Comparison of ENCODE assay signal across 8 mouse cellular contexts in the genomic region with DNA sequence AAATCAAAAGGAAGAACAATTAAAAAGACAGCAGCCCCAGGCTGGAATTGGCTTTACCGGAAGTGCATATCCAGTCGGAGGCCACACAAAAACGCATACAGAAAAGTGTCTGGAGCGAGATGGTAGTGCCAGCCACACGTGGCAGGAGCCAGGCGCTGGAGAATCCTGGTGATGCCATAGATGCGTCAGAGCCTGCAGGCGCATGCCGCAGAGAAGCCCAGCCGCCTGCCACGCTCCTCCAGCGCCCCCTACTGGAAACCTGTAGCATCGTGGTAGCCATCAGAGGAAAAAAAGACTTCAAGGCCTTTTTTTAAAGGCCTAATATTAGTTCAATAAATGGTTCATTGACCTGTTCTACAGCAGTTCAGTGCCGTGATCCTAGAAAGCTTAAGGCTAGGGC. TPM values are rescaled to one million over a fixed set of nuclear protein-coding genes. Genes with fewer than 3 reads are reported as not detected.
DNase-seq lines count a peak whose midpoint lies in the region; ATAC-seq and TF ChIP-seq lines count a peak whose summit lies in the region.

No protein-coding gene starts in this region.

- 0 out of 2 replicates have a peak, but pooled peaks have one; percentile 64 for ATAC-seq in forebrain, embryonic 11.5 days (replicated peaks; ENCODE audit: low FRiP score)

- WGBS in forebrain, embryonic 11.5 days: 11% methylated on average over 14 of the region's 14 CpGs

- H3K27ac ChIP-seq in forebrain, embryonic 11.5 days (ENCODE audit: low read depth, low read length): no peak overlapping the region
- H3K27ac ChIP-seq in layer of hippocampus, adult 2 months: peak overlapping the region; percentile 79

- H3K9ac ChIP-seq in forebrain, embryonic 11.5 days (ENCODE audit: low read length): no peak overlapping the region

- no peaks in the 10 kb centered on the region for H3K27me3 ChIP-seq in forebrain, embryonic 11.5 days (ENCODE audit: control insufficient read depth, insufficient read depth, low read length)

- no peaks in the 10 kb centered on the region; the same call in 1 of the 2 replicates for H3K9me3 ChIP-seq in forebrain, embryonic 11.5 days (ENCODE audit: control insufficient read depth, low read length)

- no peaks in the 10 kb centered on the region for H3K4me1 ChIP-seq in forebrain, embryonic 11.5 days (replicated peaks; ENCODE audit: control insufficient read depth, insufficient read depth, low read length)

- peak; percentile 75 to 79 for DNase-seq in CD8-positive naive resting alpha-beta T cell, adult 2 months (ENCODE audit: low read depth in 2 of 2, low spot score in 2 of 2)
- DNase-seq in c-Kit-positive CD71-negative TER-119-negative erythroid progenitor cells, embryonic 14.5 days (ENCODE audit: low read depth): peak; percentile 59
- peak; percentile 91 for DNase-seq in forebrain, embryonic 11.5 days (ENCODE audit: low spot score)
- DNase-seq in heart, postnatal 4 days: peak; percentile 86
- peak; percentile 84 to 93 for DNase-seq in layer of hippocampus, adult 2 months (ENCODE audit: low spot score in 2 of 2)
- peak; percentile 87 for DNase-seq in lung, postnatal 10 days
- DNase-seq in ovary, postnatal 36 days (ENCODE audit: low spot score): peak; percentile 73
- DNase-seq in thymus, postnatal 10 days (ENCODE audit: low spot score in 2 of 2): peak; percentile 58 to 90

- no peaks in the 10 kb centered on the region for H3K36me3 ChIP-seq in forebrain, embryonic 11.5 days (ENCODE audit: control insufficient read depth, insufficient read depth, low read length)

- no peak overlapping the region for H3K4me3 ChIP-seq in forebrain, embryonic 11.5 days (ENCODE audit: low read depth, low read length)
- H3K4me3 ChIP-seq in layer of hippocampus, adult 2 months: peak overlapping the region; percentile 33

- peak; percentile 100 for TF ChIP-seq CTCF in layer of hippocampus, adult 2 months (conservative IDR thresholded peaks at IDR 0.05)

- H3K4me2 ChIP-seq in forebrain, embryonic 11.5 days (ENCODE audit: low read depth, low read length, severe bottlenecking): no peak overlapping the region

RNA-seq across cellular contexts. Expression of a gene that starts 10.0 kb away (rescaled TPM):
- polyA plus RNA-seq in forebrain, embryonic 11.5 days (2014; fragmentation: Nextera tagmentation; extraction: Ambion mirVana): 8.3 and 9.9 TPM in 2 replicates
- 1 to 10 TPM; 2.6 to 4.2 TPM for total RNA-seq in heart, postnatal 4 days (2021)
- 1 to 10 TPM in 1 of 2 experiments, under 1 TPM in 1; 0.98 to 1.4 TPM for total RNA-seq in layer of hippocampus, adult 2 months (2021)

RNA-seq across cellular contexts. Expression of a gene that starts 15.0 kb away (rescaled TPM):
- polyA plus RNA-seq in forebrain, embryonic 11.5 days (2014; fragmentation: Nextera tagmentation; extraction: Ambion mirVana): 116 and 131 TPM in 2 replicates
- 10 to 100 TPM; 44.5 to 45.9 TPM for total RNA-seq in heart, postnatal 4 days (2021)
- total RNA-seq in layer of hippocampus, adult 2 months (2021): 10 to 100 TPM; 57.5 to 57.9 TPM

RNA-seq across cellular contexts. Expression of a gene that starts 15.2 kb away (rescaled TPM):
- polyA plus RNA-seq in forebrain, embryonic 11.5 days (2014; fragmentation: Nextera tagmentation; extraction: Ambion mirVana): 35.6 and 37.8 TPM in 2 replicates
- 10 to 100 TPM; 19.3 to 19.9 TPM for total RNA-seq in heart, postnatal 4 days (2021)
- total RNA-seq in layer of hippocampus, adult 2 months (2021): 10 to 100 TPM; 13.9 to 14.3 TPM

RNA-seq across cellular contexts. Expression of a gene that starts 29.4 kb away (rescaled TPM):
- polyA plus RNA-seq in forebrain, embryonic 11.5 days (2014; fragmentation: Nextera tagmentation; extraction: Ambion mirVana): not detected in 2 replicates
- not detected for total RNA-seq in heart, postnatal 4 days (2021)
- total RNA-seq in layer of hippocampus, adult 2 months (2021): under 1 TPM; 0.34 to 0.36 TPM

RNA-seq across cellular contexts. Expression of a gene that starts 34.0 kb away (rescaled TPM):
- polyA plus RNA-seq in forebrain, embryonic 11.5 days (2014; fragmentation: Nextera tagmentation; extraction: Ambion mirVana): 4.3 and 6.7 TPM in 2 replicates
- 1 to 10 TPM; 2.2 TPM for total RNA-seq in heart, postnatal 4 days (2021)
- 10 to 100 TPM; 24.4 to 27.1 TPM for total RNA-seq in layer of hippocampus, adult 2 months (2021)
